Comparison of ENCODE assay signal across 16 mouse cellular contexts in the genomic region with DNA sequence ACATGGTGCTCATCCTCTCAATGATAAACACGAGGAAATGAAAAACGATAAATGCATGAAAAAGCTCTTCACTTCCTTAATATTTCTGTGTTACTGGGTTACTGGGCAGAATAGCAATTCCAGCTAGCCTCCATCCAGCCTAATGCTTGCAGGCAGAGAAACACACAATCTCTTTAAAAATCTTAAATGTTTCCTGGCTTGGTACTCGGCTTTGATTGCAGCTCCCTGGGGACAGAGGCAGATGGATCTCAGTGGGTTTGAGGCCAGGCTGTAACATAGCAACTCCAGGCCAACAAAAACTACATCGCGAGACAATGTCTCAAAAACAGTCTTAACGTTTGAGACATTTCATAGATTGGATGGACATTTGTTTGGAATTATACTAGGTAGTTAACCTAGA. TPM values are rescaled to one million over a fixed set of nuclear protein-coding genes. Genes with fewer than 3 reads are reported as not detected.
DNase-seq lines count a peak whose midpoint lies in the region.
"Had no signal": no experiment of that assay in that cellular context is flagged by ENCODE, and none has a peak within 500 bp of the region (broad histone marks: within the 10 kb centered on the region; RNA-seq: fewer than 3 reads in every experiment).

No protein-coding gene starts in this region.

- H3K4me3 ChIP-seq in embryonic facial prominence, embryonic 10.5 days, result no peak overlapping the region
- H3K4me3 ChIP-seq: forebrain, embryonic 12.5 days; heart, embryonic 10.5 days; hindbrain, embryonic 13.5 days had no signal

- H3K27me3 ChIP-seq in embryonic facial prominence, embryonic 10.5 days (replicated peaks; ENCODE audit: low read depth, poor library complexity, severe bottlenecking), result no peaks in the 10 kb centered on the region
- H3K27me3 ChIP-seq: forebrain, embryonic 12.5 days; hindbrain, embryonic 13.5 days had no signal

- H3K9me3 ChIP-seq in embryonic facial prominence, embryonic 10.5 days, result no peaks in the 10 kb centered on the region
- H3K9me3 ChIP-seq: forebrain, embryonic 12.5 days; heart, embryonic 10.5 days; hindbrain, embryonic 13.5 days had no signal

- H3K4me1 ChIP-seq in embryonic facial prominence, embryonic 10.5 days, result no peaks in the 10 kb centered on the region
- H3K4me1 ChIP-seq: forebrain, embryonic 12.5 days had no signal

- no peak overlapping the region for H3K27ac ChIP-seq in embryonic facial prominence, embryonic 10.5 days (replicated peaks)
- H3K27ac ChIP-seq: forebrain, embryonic 12.5 days; heart, embryonic 10.5 days; hindbrain, embryonic 13.5 days had no signal

- H3K36me3 ChIP-seq in embryonic facial prominence, embryonic 10.5 days (replicated peaks), result peaks cover 14% of the 10 kb centered on the region; the same call in 1 of the 2 replicates
- H3K36me3 ChIP-seq: forebrain, embryonic 12.5 days; heart, embryonic 10.5 days; hindbrain, embryonic 13.5 days had no signal

- DNase-seq in cerebellum, postnatal 14 days, result peak; percentile 67 to 78
- no peak for DNase-seq in cerebellum, adult 8-10 months
- DNase-seq in kidney, postnatal 10 days, result peak; percentile 10
- no peak for DNase-seq in kidney, postnatal 36 days
- DNase-seq in NIH3T3 (ENCODE audit: low read depth), result peak; percentile 24
- peak; percentile 17 for DNase-seq in embryonic facial prominence, embryonic 10.5 days (ENCODE audit: low spot score)
- DNase-seq in layer of hippocampus, adult 8-10 months (ENCODE audit: low spot score in 2 of 2), result no peak
- no peak for DNase-seq in urinary bladder, postnatal 14 days (ENCODE audit: low spot score)
- DNase-seq: adrenal gland, postnatal 10 days; gastrocnemius, postnatal 10 days; heart, adult 18-20 months; heart, postnatal 10 days; heart, postnatal 4 days had no signal

- 78% methylated on average over 6 of the region's 6 CpGs for WGBS in embryonic facial prominence, embryonic 10.5 days

RNA-seq across cellular contexts. Expression of gene Diaph3, which starts 57.1 kb away (rescaled TPM):
- 12.1 and 14.1 TPM in 2 replicates for polyA plus RNA-seq in embryonic facial prominence, embryonic 10.5 days (2016; fragmentation: Nextera tagmentation; extraction: Ambion mirVana)
- 1 to 10 TPM; 4.1 to 5.8 (median 4.7) TPM for total RNA-seq in layer of hippocampus, adult 8-10 months (2022)

Comparison
In these comparisons a context has a peak if more than half of its experiments do, and no peak if none do; other contexts are left out.
1. DNase-seq: peak in cerebellum, postnatal 14 days (2 of 2), kidney, postnatal 10 days (single experiment), NIH3T3 (single experiment) and embryonic facial prominence, embryonic 10.5 days (single experiment); none in cerebellum, adult 8-10 months (single experiment), kidney, postnatal 36 days (0 of 2), layer of hippocampus, adult 8-10 months (0 of 2) and urinary bladder, postnatal 14 days (single experiment).